Mouse (Mus musculus): Measurements from ENCODE around the gene Lsm2. TPM values are rescaled to one million over a fixed set of nuclear protein-coding genes. Genes with fewer than 3 reads are reported as not detected.
"Not testable (repeated sequence)": the region's sequence is repeated elsewhere in the genome, so short reads cannot be mapped to it uniquely, and the experiment has no call there.

The Lsm2 gene
- polyA plus RNA-seq, 1 experiment from 2014 or later, result 200 TPM

DNA sequence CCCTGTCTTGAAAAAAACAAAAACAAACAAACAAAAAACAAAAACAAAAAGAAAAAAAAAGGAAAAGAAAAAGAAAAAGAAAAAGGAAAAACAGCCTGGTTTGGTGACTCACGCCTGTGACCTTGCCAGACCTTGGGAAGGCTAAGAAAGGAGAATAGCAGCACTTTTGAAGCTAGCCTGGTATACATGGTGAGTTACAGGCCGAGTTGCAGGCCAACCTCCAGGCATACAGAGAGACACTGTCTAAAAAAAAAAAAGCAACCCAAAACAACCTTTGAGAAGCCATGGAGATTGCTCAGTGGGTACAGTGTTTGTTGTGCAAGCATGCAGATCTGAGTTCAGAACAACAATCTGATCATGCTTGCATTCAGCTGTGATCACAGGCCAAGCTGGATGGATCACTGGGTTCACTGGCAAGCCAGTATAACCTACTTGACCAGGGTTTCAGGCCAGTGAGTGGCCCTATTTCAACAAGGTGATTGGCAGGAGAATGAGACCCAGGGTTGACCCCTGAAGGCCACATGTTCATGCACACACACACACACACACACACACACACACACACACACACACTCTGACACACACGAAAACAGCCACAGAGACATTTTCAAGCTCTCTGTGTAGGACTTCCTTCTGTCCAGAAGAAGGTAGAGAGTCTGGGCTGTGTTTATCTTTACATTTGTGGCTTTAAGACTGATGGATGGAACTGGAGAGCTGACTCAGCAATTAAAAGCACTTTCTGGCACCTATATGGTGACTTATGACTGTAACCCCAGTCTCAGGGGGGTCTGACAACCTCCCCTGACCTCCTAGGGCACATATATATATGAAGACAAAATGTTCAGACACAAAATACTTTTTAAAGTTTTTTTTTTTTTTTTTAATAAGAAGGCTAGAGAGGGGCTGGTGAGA lies 5.8 kb upstream of the Lsm2 start:
- Histone ChIP-seq H3K27ac (no peak overlapping the region), H3K4me2 (replicated peaks) (no peak overlapping the region), H3K36me3 (0 out of 2 replicates have a peak, but pooled peaks cover 3% of the 10 kb centered on the region), H3K9ac (no peak overlapping the region), H3K4me1 (peaks cover 10% of the 10 kb centered on the region), H3K27me3 (peaks cover 6% of the 10 kb centered on the region), H3K4me3 (no peak overlapping the region), H3K9me3 (no peaks in the 10 kb centered on the region)
- ATAC-seq (ENCODE audit: low FRiP score, low read depth), result no peak
- 79% methylated on average over 3 of the region's 3 CpGs for WGBS

DNA sequence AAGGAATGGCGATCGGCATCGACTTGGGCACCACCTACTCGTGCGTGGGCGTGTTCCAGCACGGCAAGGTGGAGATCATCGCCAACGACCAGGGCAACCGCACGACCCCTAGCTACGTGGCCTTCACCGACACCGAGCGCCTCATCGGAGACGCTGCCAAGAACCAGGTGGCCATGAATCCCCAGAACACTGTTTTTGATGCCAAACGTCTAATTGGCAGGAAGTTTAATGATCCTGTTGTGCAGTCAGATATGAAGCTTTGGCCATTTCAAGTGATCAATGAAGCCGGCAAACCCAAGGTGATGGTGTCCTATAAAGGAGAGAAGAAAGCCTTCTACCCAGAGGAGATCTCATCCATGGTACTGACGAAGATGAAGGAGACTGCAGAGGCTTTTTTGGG lies 4.7 kb upstream of the Lsm2 start:
- ATAC-seq (ENCODE audit: low FRiP score, low read depth), result no peak
- WGBS, result 95% methylated on average over 20 of the region's 20 CpGs
- Histone ChIP-seq H3K4me2 (replicated peaks) (no peak overlapping the region), H3K9me3 (no peaks in the 10 kb centered on the region), H3K27ac (no peak overlapping the region), H3K9ac (no peak overlapping the region), H3K4me1 (peaks cover 15% of the 10 kb centered on the region), H3K27me3 (peaks cover 6% of the 10 kb centered on the region), H3K36me3 (0 out of 2 replicates have a peak, but pooled peaks cover 3% of the 10 kb centered on the region), H3K4me3 (no peak overlapping the region)

GRCm38 (mm10) chr17:34978239-34978638 lies 3.4 kb upstream of the Lsm2 start:
- WGBS, result 89% methylated on average over 27 of the region's 27 CpGs
- Histone ChIP-seq H3K9ac (no peak overlapping the region), H3K27me3 (peaks cover 6% of the 10 kb centered on the region), H3K4me3 (no peak overlapping the region), H3K36me3 (0 out of 2 replicates have a peak, but pooled peaks cover 3% of the 10 kb centered on the region), H3K4me2 (replicated peaks) (no peak overlapping the region), H3K27ac (no peak overlapping the region), H3K4me1 (peaks cover 19% of the 10 kb centered on the region), H3K9me3 (no peaks in the 10 kb centered on the region)
- no peak for ATAC-seq (ENCODE audit: low FRiP score, low read depth)

GRCm38 (mm10) chr17:34979631-34980030 lies 2.0 kb upstream of the Lsm2 start:
- no peaks in the 10 kb centered on the region for H3K9me3 ChIP-seq
- no peak overlapping the region for H3K4me3 ChIP-seq
- 0 out of 2 replicates have a peak, but pooled peaks cover 3% of the 10 kb centered on the region for H3K36me3 ChIP-seq
- H3K4me2 ChIP-seq (replicated peaks), result no peak overlapping the region
- ATAC-seq (ENCODE audit: low FRiP score, low read depth), result no peak
- H3K27me3 ChIP-seq, result no peaks in the 10 kb centered on the region
- no peak overlapping the region for H3K9ac ChIP-seq
- peaks cover 22% of the 10 kb centered on the region for H3K4me1 ChIP-seq
- no peak overlapping the region for H3K27ac ChIP-seq
- 94% methylated on average over 4 of the region's 4 CpGs for WGBS

DNA sequence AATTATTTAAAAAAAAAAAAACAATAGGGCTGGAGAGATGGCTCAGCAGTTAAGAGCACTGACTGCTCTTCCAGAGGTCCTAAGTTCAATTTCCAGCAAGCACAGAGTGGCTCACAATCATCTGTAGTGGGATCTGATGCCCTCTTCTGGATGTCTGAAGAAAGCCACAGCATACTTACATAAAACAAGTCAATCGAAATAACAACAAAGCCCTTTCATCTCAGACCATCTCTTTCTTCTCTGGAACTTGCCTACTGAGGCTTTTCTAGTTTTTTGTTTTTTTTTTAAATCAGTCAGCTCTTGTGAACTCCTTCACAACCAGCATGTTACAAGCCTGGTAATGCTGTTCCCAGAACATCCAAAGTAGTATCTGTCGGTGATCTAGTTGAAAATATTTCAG lies 1.0 kb upstream of the Lsm2 start:
- WGBS, result 12% methylated on average over 2 of the region's 2 CpGs
- Histone ChIP-seq H3K4me2 (replicated peaks) (peak overlapping the region; percentile 94), H3K9ac (peak overlapping the region; percentile 91), H3K27me3 (no peaks in the 10 kb centered on the region), H3K9me3 (no peaks in the 10 kb centered on the region), H3K36me3 (peaks cover 11% of the 10 kb centered on the region), H3K27ac (no peak overlapping the region), H3K4me3 (peak overlapping the region; percentile 85), H3K4me1 (peaks cover 22% of the 10 kb centered on the region)
- ATAC-seq (ENCODE audit: low FRiP score, low read depth), result no peak

DNA sequence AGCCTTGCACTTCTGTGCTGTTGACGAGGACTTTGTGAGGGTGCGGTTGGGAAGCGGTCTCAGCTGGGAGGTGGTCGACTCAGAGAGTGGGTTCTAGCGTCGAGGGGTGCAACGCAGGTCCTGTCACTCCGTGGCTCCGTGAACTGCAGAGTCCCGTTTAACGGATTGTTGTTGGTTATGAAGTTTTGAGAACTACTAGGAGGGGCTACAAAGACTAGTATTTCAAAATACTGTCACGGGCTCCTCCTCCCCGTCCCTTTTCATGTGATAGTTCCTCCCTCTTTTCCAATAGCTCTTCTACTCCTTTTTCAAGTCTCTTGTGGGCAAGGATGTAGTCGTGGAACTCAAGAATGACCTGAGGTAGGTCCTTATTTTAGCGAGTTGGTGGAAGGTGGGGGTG lies 666 bp downstream of the Lsm2 start:
- H3K27me3 ChIP-seq, result no peaks in the 10 kb centered on the region
- H3K4me2 ChIP-seq (replicated peaks), result peak overlapping the region; percentile 94
- H3K27ac ChIP-seq, result peak overlapping the region; percentile 99

DNA sequence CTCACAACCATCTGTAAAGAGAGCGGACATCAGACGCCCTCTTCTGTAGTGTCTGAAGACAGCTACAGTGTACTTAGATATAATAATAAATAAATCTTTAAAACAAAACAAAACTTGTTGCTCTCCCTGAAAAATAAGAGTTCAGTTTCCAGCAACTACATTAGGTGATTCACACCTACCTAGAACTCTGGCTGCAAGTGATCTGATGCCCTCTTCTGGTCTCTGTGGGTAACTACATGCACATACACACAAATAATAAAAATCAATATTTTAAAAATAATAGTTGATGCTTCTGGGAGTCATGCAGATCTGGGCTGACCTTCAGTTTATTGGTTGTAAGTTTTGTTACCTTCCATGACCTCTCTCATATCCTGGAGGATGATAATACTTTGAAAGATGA lies 2.6 kb downstream of the Lsm2 start:
- Histone ChIP-seq H3K9me3 (no peaks in the 10 kb centered on the region), H3K4me3 (no peak overlapping the region), H3K9ac (no peak overlapping the region), H3K4me2 (replicated peaks) (no peak overlapping the region), H3K27ac (no peak overlapping the region), H3K36me3 (peaks cover 33% of the 10 kb centered on the region), H3K4me1 (peaks cover 22% of the 10 kb centered on the region), H3K27me3 (no peaks in the 10 kb centered on the region)
- no peak for ATAC-seq (ENCODE audit: low FRiP score, low read depth)
- 81% methylated on average over 2 of the region's 2 CpGs for WGBS

More for the DNA sequence above, 666 bp downstream of the Lsm2 start:
- Histone ChIP-seq H3K9me3 (no peaks in the 10 kb centered on the region), H3K4me3 (peak overlapping the region; percentile 85), H3K4me1 (peaks cover 22% of the 10 kb centered on the region), H3K36me3 (peaks cover 22% of the 10 kb centered on the region), H3K9ac (peak overlapping the region; percentile 91)
- WGBS, result under 1% methylated on average over 15 of the region's 15 CpGs
- no peak for ATAC-seq (ENCODE audit: low FRiP score, low read depth)

DNA sequence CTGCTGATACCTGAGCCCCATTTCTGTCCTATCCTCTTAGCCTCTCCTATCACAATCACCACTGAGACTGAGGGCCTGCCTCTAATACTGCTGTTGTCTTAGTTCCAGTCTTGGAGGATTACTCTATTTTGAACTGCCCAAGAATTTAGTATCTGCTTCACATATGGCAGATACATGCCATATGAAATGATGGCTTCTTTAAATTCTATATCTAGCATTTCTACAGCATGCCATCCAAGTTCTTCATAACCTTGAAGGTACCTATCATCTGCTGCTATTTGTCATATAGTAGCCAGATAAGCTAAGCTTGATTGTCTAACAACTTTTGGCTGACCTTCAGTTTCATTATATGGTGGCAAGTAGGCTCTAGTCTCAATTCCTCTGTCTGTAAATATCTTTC lies 13.1 kb downstream of the Lsm2 start:
- Histone ChIP-seq H3K4me3 (no peak overlapping the region), H3K9me3 (no peaks in the 10 kb centered on the region), H3K4me2 (replicated peaks) (no peak overlapping the region), H3K27me3 (no peaks in the 10 kb centered on the region), H3K9ac (no peak overlapping the region), H3K27ac (no peak overlapping the region), H3K36me3 (peaks cover 58% of the 10 kb centered on the region), H3K4me1 (peaks cover 20% of the 10 kb centered on the region)
- no peak for ATAC-seq (ENCODE audit: low FRiP score, low read depth)

DNA sequence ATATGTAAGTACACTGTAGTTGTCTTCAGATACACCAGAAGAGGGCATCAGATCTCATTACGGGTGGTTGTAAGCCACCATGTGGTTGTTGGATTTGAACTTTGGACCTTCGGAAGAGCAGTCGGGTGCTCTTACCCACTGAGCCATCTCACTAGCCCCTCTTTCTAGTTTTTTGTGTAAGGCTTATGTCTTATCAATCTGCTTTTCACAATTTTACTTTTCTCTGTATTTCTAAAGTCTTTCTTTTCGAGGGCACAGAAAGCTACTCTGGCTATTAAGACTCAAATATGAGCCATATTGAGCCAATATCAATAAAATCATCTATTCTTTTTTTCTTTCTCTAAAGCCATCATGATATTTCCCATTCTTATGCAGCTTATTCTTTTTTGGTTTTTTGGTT lies 13.5 kb downstream of the Lsm2 start:
- Histone ChIP-seq H3K4me1 (peaks cover 24% of the 10 kb centered on the region), H3K36me3 (peaks cover 56% of the 10 kb centered on the region)
- 94% methylated on average over 4 of the region's 4 CpGs for WGBS
- ATAC-seq (ENCODE audit: low FRiP score, low read depth); H3K9me3 ChIP-seq; H3K4me2 ChIP-seq (replicated peaks); H3K9ac ChIP-seq; H3K27me3 ChIP-seq; H3K27ac ChIP-seq; H3K4me3 ChIP-seq: not testable (repeated sequence)

DNA sequence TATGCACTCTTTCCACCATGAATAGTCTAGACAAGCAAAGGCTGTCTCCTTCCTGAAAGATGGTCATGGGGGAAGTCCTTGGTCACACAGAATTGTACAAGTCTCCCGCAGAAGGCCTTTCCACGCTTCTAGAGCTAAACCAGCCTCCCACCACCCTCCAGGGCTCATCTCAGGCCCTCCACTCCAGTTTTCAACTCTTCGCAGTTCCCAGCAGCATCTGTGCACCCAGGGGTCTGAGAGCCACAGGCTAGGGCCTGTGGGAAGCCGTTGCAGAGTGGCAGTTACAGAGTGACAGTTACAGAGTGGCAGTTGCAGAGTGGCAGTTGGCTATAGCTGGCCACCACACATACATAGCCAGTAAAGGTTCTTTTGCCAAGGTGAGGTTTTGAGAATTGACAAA lies 14.3 kb downstream of the Lsm2 start:
- ATAC-seq (ENCODE audit: low FRiP score, low read depth); H3K27me3 ChIP-seq; H3K27ac ChIP-seq; H3K4me3 ChIP-seq; H3K4me2 ChIP-seq (replicated peaks); H3K9ac ChIP-seq; H3K9me3 ChIP-seq: not testable (repeated sequence)
- Histone ChIP-seq H3K36me3 (peaks cover 48% of the 10 kb centered on the region), H3K4me1 (peaks cover 24% of the 10 kb centered on the region)
- over 99% methylated on average over 4 of the region's 4 CpGs for WGBS

GRCm38 (mm10) chr17:34996411-34997141 lies 14.9 kb downstream of the Lsm2 start:
- Histone ChIP-seq H3K36me3 (peaks cover 42% of the 10 kb centered on the region), H3K27ac (no peak overlapping the region), H3K27me3 (no peaks in the 10 kb centered on the region), H3K4me2 (replicated peaks) (peak overlapping the region; percentile 3; the same call in 1 of the 2 replicates), H3K4me3 (no peak overlapping the region), H3K4me1 (peaks cover 24% of the 10 kb centered on the region), H3K9me3 (no peaks in the 10 kb centered on the region), H3K9ac (no peak overlapping the region)
- WGBS, result 91% methylated on average over 12 of the region's 14 CpGs
- ATAC-seq (ENCODE audit: low FRiP score, low read depth), result no peak

DNA sequence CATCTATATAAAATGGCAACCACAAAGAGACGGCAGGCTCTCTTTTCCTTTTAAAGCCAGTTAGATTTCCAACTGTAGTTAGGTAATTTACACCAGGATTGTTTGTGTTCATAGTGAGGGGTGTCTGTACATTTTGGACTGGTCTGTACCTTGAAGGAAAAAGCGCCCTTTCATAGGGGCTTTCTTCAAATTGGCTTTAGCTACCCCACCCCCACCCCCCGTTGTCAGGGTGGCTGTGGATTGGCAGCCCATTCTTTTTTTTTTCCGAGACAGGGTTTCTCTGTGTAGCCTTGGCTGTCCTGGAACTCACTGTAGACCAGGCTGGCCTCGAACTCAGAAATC lies 15.5 kb downstream of the Lsm2 start:
- Histone ChIP-seq H3K9me3 (no peaks in the 10 kb centered on the region), H3K4me3 (no peak overlapping the region), H3K4me1 (peaks cover 25% of the 10 kb centered on the region), H3K36me3 (peaks cover 37% of the 10 kb centered on the region), H3K27ac (no peak overlapping the region), H3K27me3 (no peaks in the 10 kb centered on the region), H3K9ac (no peak overlapping the region), H3K4me2 (replicated peaks) (peak overlapping the region; percentile 3; the same call in 1 of the 2 replicates)
- WGBS, result 88% methylated on average over 5 of the region's 5 CpGs
- ATAC-seq (ENCODE audit: low FRiP score, low read depth), result no peak

All from limb, embryonic 13.5 days (tissue).